Mouse (Mus musculus) kidney, postnatal 14 days (tissue): ENCODE measurements around the gene Mocs1.
"Not testable (repeated sequence)": the region's sequence is repeated elsewhere in the genome, so short reads cannot be mapped to it uniquely, and the experiment has no call there.

ENCODE experiments used
- DNase-seq: peaks from one replicate; pipeline ENCODE4 v3.0.0; 2022; ENCODE audit warnings: mixed read lengths

Mocs1 gene

GRCm38 (mm10) chr17:49432071-49432711 lies 4.0 kb downstream of the Mocs1 start:
- peak; percentile 87 for DNase-seq

GRCm38 (mm10) chr17:49433071-49433470 lies 4.9 kb downstream of the Mocs1 start:
- no peak for DNase-seq

GRCm38 (mm10) chr17:49434236-49434635 lies 6.1 kb downstream of the Mocs1 start:
- DNase-seq = no peak

- no peak for DNase-seq
Observed at GRCm38 (mm10) chr17:49435081-49435480, 6.9 kb downstream of the Mocs1 start.

- DNase-seq = no peak
Observed at GRCm38 (mm10) chr17:49436631-49437030, 8.5 kb downstream of the Mocs1 start.

- DNase-seq = not testable (repeated sequence)
Observed at GRCm38 (mm10) chr17:49437306-49437705, 9.1 kb downstream of the Mocs1 start.

- no peak for DNase-seq
Observed at GRCm38 (mm10) chr17:49438822-49439574, 10.8 kb downstream of the Mocs1 start.

- no peak for DNase-seq
Observed at GRCm38 (mm10) chr17:49439706-49440105, 11.5 kb downstream of the Mocs1 start.

- DNase-seq = no peak
Observed at GRCm38 (mm10) chr17:49440331-49441130, 12.4 kb downstream of the Mocs1 start.

GRCm38 (mm10) chr17:49442841-49443240 lies 14.7 kb downstream of the Mocs1 start:
- not testable (repeated sequence) for DNase-seq

- DNase-seq = no peak
Observed at GRCm38 (mm10) chr17:49448570-49449229, 20.5 kb downstream of the Mocs1 start.

- no peak for DNase-seq
Observed at GRCm38 (mm10) chr17:49449230-49449608, 21.1 kb downstream of the Mocs1 start.

- peak; percentile 59 for DNase-seq
Observed at GRCm38 (mm10) chr17:49450922-49451321, 22.8 kb downstream of the Mocs1 start.

GRCm38 (mm10) chr17:49456334-49456733 lies 28.2 kb downstream of the Mocs1 start:
- no peak for DNase-seq

- no peak for DNase-seq
Observed at GRCm38 (mm10) chr17:49457833-49458232, 29.7 kb downstream of the Mocs1 start.

GRCm38 (mm10) chr17:49458386-49458785 lies 30.2 kb downstream of the Mocs1 start:
- DNase-seq = peak; percentile 69

- DNase-seq = no peak
Observed at GRCm38 (mm10) chr17:49464884-49465283, 36.7 kb downstream of the Mocs1 start.

- peak; percentile 82 for DNase-seq
Observed at GRCm38 (mm10) chr17:49468223-49468622, 40.1 kb downstream of the Mocs1 start.

GRCm38 (mm10) chr17:49472626-49473025 lies 44.5 kb downstream of the Mocs1 start:
- DNase-seq = peak; percentile 41

GRCm38 (mm10) chr17:49474051-49474450 lies 45.9 kb downstream of the Mocs1 start:
- no peak for DNase-seq

GRCm38 (mm10) chr17:49475174-49475573 lies 47.0 kb downstream of the Mocs1 start:
- no peak for DNase-seq

- peak; percentile 86 for DNase-seq
Observed at GRCm38 (mm10) chr17:49477370-49477769, 49.2 kb downstream of the Mocs1 start.

- DNase-seq = peak; percentile 17
Observed at GRCm38 (mm10) chr17:49481876-49482275, 53.7 kb downstream of the Mocs1 start.
